Mouse (Mus musculus) hindbrain, embryonic 15.5 days (tissue): ENCODE results near the gene Dgat2. TPM values are rescaled to one million over a fixed set of nuclear protein-coding genes. Genes with fewer than 3 reads are reported as not detected.

Experiments
- ATAC-seq: fragments of 200-750 bp; cut with Nextera tagmentation; 2 replicates; pipeline ENCODE4 v1.8.0; 2017; ENCODE audit warnings: low read depth, moderate number of reproducible peaks, moderate TSS enrichment; ENCODE audit not compliant: low FRiP score
- H3K27ac ChIP-seq: fragments of 300-500 bp; sonication (generic); replicated peaks from 2 replicates; pipeline ENCODE4 v1.5.1; 2015; ENCODE audit warnings: mild to moderate bottlenecking, inconsistent platforms
- H3K27me3 ChIP-seq: fragments of 300-500 bp; sonication (generic); 2 replicates; pipeline ENCODE4 v1.6.1; 2015; ENCODE audit warnings: control low read depth, inconsistent platforms
- H3K36me3 ChIP-seq: fragments of 300-500 bp; sonication (generic); 2 replicates; pipeline ENCODE4 v1.6.1; 2015; ENCODE audit warnings: control low read depth, inconsistent platforms
- H3K4me1 ChIP-seq: fragments of 300-500 bp; sonication (generic); replicated peaks from 2 replicates; pipeline ENCODE4 v1.6.1; 2015; ENCODE audit warnings: control low read depth, inconsistent platforms
- H3K4me2 ChIP-seq: fragments of 300-500 bp; sonication (generic); 2 replicates; pipeline ENCODE4 v1.6.1; 2015; ENCODE audit warnings: moderate library complexity, mild to moderate bottlenecking, inconsistent platforms
- H3K4me3 ChIP-seq: fragments of 300-500 bp; sonication (generic); 2 replicates; pipeline ENCODE4 v1.5.1; 2015; ENCODE audit warnings: mild to moderate bottlenecking, inconsistent platforms
- H3K9ac ChIP-seq: fragments of 300-500 bp; sonication (generic); 2 replicates; pipeline ENCODE4 v1.6.1; 2015; ENCODE audit warnings: inconsistent platforms
- H3K9me3 ChIP-seq: fragments of 300-500 bp; sonication (generic); 2 replicates; pipeline ENCODE4 v1.6.1; 2016; ENCODE audit warnings: control low read depth, inconsistent platforms
- WGBS: fragments of 180-500 bp; shearing (Covaris S2); methylation state at CpG from one replicate; pipeline ENCODE4 v1.1.7; 2015; 5-methylcytosine and 5-hydroxymethylcytosine counted together
- polyA plus RNA-seq: library from polyadenylated mRNA; unstranded; fragments of >200 nt; fragmentation: Nextera tagmentation; extraction: Ambion mirVana; gene quantifications from 2 replicates; pipeline ENCODE4 v1.2.1, GENCODE M21; 2015

Dgat2 gene
- polyA plus RNA-seq, 1 experiment from 2014 or later = 22.1 TPM

GRCm38 (mm10) chr7:99158904-99159303 lies 23.6 kb downstream of the Dgat2 start:
- ATAC-seq = no peak
- H3K9me3 ChIP-seq = no peaks in the 10 kb centered on the region
- WGBS = 41% methylated on average over 5 of the region's 5 CpGs

GRCm38 (mm10) chr7:99158011-99158410 lies 24.5 kb downstream of the Dgat2 start:
- Histone ChIP-seq H3K4me2 (no peak overlapping the region), H3K9me3 (no peaks in the 10 kb centered on the region), H3K4me3 (no peak overlapping the region), H3K36me3 (no peaks in the 10 kb centered on the region), H3K27ac (no peak overlapping the region), H3K4me1 (peaks cover 10% of the 10 kb centered on the region), H3K9ac (no peak overlapping the region), H3K27me3 (no peaks in the 10 kb centered on the region)
- ATAC-seq = no peak
- 89% methylated on average over 8 of the region's 8 CpGs for WGBS

More at GRCm38 (mm10) chr7:99158904-99159303, 23.6 kb downstream of the Dgat2 start:
- Histone ChIP-seq H3K4me1 (peaks cover 10% of the 10 kb centered on the region), H3K9ac (no peak overlapping the region), H3K4me3 (no peak overlapping the region), H3K36me3 (no peaks in the 10 kb centered on the region), H3K27ac (no peak overlapping the region), H3K4me2 (no peak overlapping the region), H3K27me3 (no peaks in the 10 kb centered on the region)

- no peaks in the 10 kb centered on the region for H3K9me3 ChIP-seq
- no peak overlapping the region for H3K9ac ChIP-seq
- ATAC-seq = no peak
- 91% methylated on average over 10 of the region's 10 CpGs for WGBS
- no peaks in the 10 kb centered on the region for H3K27me3 ChIP-seq
- no peak overlapping the region for H3K4me3 ChIP-seq
- no peak overlapping the region for H3K4me2 ChIP-seq
- H3K27ac ChIP-seq = no peak overlapping the region
- peaks cover 10% of the 10 kb centered on the region for H3K4me1 ChIP-seq
- no peaks in the 10 kb centered on the region for H3K36me3 ChIP-seq
These were observed 25.8 kb downstream of the Dgat2 start for GRCm38 (mm10) chr7:99156737-99157136.

- H3K4me2 ChIP-seq = peak overlapping the region; percentile 49
- H3K9ac ChIP-seq = 0 out of 2 replicates have a peak overlapping the region, but pooled peaks have one; percentile 19
- 34% methylated on average over 17 of the region's 17 CpGs for WGBS
- H3K4me3 ChIP-seq = no peak overlapping the region
- H3K27ac ChIP-seq = no peak overlapping the region
- peaks cover 10% of the 10 kb centered on the region for H3K4me1 ChIP-seq
- ATAC-seq = peak; percentile 72; the same call in 1 of the 2 replicates
- no peaks in the 10 kb centered on the region for H3K27me3 ChIP-seq
- no peaks in the 10 kb centered on the region for H3K36me3 ChIP-seq
- H3K9me3 ChIP-seq = no peaks in the 10 kb centered on the region
These were observed 26.9 kb downstream of the Dgat2 start for GRCm38 (mm10) chr7:99155311-99156289.

- WGBS = 59% methylated on average over 8 of the region's 8 CpGs
- no peaks in the 10 kb centered on the region for H3K36me3 ChIP-seq
These were observed 27.8 kb downstream of the Dgat2 start for GRCm38 (mm10) chr7:99154648-99155151.

GRCm38 (mm10) chr7:99153686-99154202 lies 28.8 kb downstream of the Dgat2 start:
- peaks cover 10% of the 10 kb centered on the region for H3K4me1 ChIP-seq
- H3K36me3 ChIP-seq = no peaks in the 10 kb centered on the region
- H3K27me3 ChIP-seq = no peaks in the 10 kb centered on the region
- 90% methylated on average over 11 of the region's 11 CpGs for WGBS
- ATAC-seq = no peak
- H3K9ac ChIP-seq = no peak overlapping the region
- no peaks in the 10 kb centered on the region for H3K9me3 ChIP-seq
- no peak overlapping the region for H3K4me2 ChIP-seq
- H3K27ac ChIP-seq = no peak overlapping the region
- H3K4me3 ChIP-seq = no peak overlapping the region

More at GRCm38 (mm10) chr7:99154648-99155151, 27.8 kb downstream of the Dgat2 start:
- Histone ChIP-seq H3K4me3 (no peak overlapping the region), H3K27ac (no peak overlapping the region), H3K9ac (no peak overlapping the region), H3K4me2 (no peak overlapping the region), H3K4me1 (peaks cover 10% of the 10 kb centered on the region), H3K9me3 (no peaks in the 10 kb centered on the region), H3K27me3 (no peaks in the 10 kb centered on the region)
- peak; percentile 35; the same call in 1 of the 2 replicates for ATAC-seq

GRCm38 (mm10) chr7:99152756-99153155 lies 29.8 kb downstream of the Dgat2 start:
- Histone ChIP-seq H3K27me3 (no peaks in the 10 kb centered on the region), H3K9ac (no peak overlapping the region)

GRCm38 (mm10) chr7:99151342-99151741 lies 31.2 kb downstream of the Dgat2 start:
- Histone ChIP-seq H3K27ac (no peak overlapping the region), H3K4me2 (no peak overlapping the region), H3K4me1 (peaks cover 10% of the 10 kb centered on the region), H3K27me3 (no peaks in the 10 kb centered on the region), H3K4me3 (no peak overlapping the region), H3K9ac (no peak overlapping the region), H3K36me3 (no peaks in the 10 kb centered on the region), H3K9me3 (no peaks in the 10 kb centered on the region)
- WGBS = 8% methylated on average over 7 of the region's 7 CpGs
- peak; percentile 62; the same call in 1 of the 2 replicates for ATAC-seq

More at GRCm38 (mm10) chr7:99152756-99153155, 29.8 kb downstream of the Dgat2 start:
- H3K4me2 ChIP-seq = no peak overlapping the region
- ATAC-seq = no peak
- H3K36me3 ChIP-seq = no peaks in the 10 kb centered on the region
- H3K9me3 ChIP-seq = no peaks in the 10 kb centered on the region
- H3K4me3 ChIP-seq = no peak overlapping the region
- peaks cover 10% of the 10 kb centered on the region for H3K4me1 ChIP-seq
- 86% methylated on average over 8 of the region's 8 CpGs for WGBS
- no peak overlapping the region for H3K27ac ChIP-seq

GRCm38 (mm10) chr7:99149017-99149416 lies 33.5 kb downstream of the Dgat2 start:
- no peak overlapping the region for H3K27ac ChIP-seq
- no peaks in the 10 kb centered on the region for H3K4me1 ChIP-seq
- no peak overlapping the region for H3K4me2 ChIP-seq
- no peak overlapping the region for H3K4me3 ChIP-seq
- no peaks in the 10 kb centered on the region for H3K27me3 ChIP-seq
- no peak overlapping the region for H3K9ac ChIP-seq
- no peaks in the 10 kb centered on the region for H3K9me3 ChIP-seq
- ATAC-seq = no peak
- no peaks in the 10 kb centered on the region for H3K36me3 ChIP-seq
- 83% methylated on average over 1 of the region's 1 CpGs for WGBS

- Histone ChIP-seq H3K9me3 (no peaks in the 10 kb centered on the region), H3K36me3 (no peaks in the 10 kb centered on the region), H3K4me1 (peaks cover under 1% of the 10 kb centered on the region; the same call in 1 of the 2 replicates), H3K9ac (no peak overlapping the region), H3K27me3 (no peaks in the 10 kb centered on the region), H3K27ac (no peak overlapping the region), H3K4me3 (no peak overlapping the region), H3K4me2 (no peak overlapping the region)
- WGBS = 90% methylated on average over 7 of the region's 7 CpGs
- no peak for ATAC-seq
These were observed 35.0 kb downstream of the Dgat2 start for GRCm38 (mm10) chr7:99147494-99147893.

- no peaks in the 10 kb centered on the region for H3K36me3 ChIP-seq
- no peaks in the 10 kb centered on the region for H3K27me3 ChIP-seq
- H3K4me1 ChIP-seq = peaks cover 6% of the 10 kb centered on the region
- H3K9ac ChIP-seq = no peak overlapping the region
- H3K27ac ChIP-seq = no peak overlapping the region
- H3K9me3 ChIP-seq = no peaks in the 10 kb centered on the region
- H3K4me3 ChIP-seq = no peak overlapping the region
- no peak for ATAC-seq
- WGBS = 84% methylated on average over 7 of the region's 7 CpGs
- no peak overlapping the region for H3K4me2 ChIP-seq
These were observed 35.6 kb downstream of the Dgat2 start for GRCm38 (mm10) chr7:99146906-99147305.

- Histone ChIP-seq H3K36me3 (no peaks in the 10 kb centered on the region), H3K27ac (no peak overlapping the region), H3K4me2 (no peak overlapping the region), H3K9me3 (no peaks in the 10 kb centered on the region), H3K9ac (no peak overlapping the region), H3K4me3 (no peak overlapping the region), H3K4me1 (peaks cover 9% of the 10 kb centered on the region), H3K27me3 (no peaks in the 10 kb centered on the region)
- WGBS = 70% methylated on average over 7 of the region's 7 CpGs
- no peak for ATAC-seq
These were observed 36.5 kb downstream of the Dgat2 start for GRCm38 (mm10) chr7:99146011-99146410.
